Mouse (Mus musculus) splenic B cell, adult 2 months (primary cell): ENCODE data around the gene Sema3a.
"Not testable (repeated sequence)": the region's sequence is repeated elsewhere in the genome, so short reads cannot be mapped to it uniquely, and the experiment has no call there.

Source experiments
- DNase-seq: peaks from one replicate; pipeline ENCODE4 v3.0.0-alpha.2; 2011; ENCODE audit warnings: low read depth, low spot score
- H3K27me3 ChIP-seq: 2 replicates; pipeline ENCODE4 v1.6.1; 2012; ENCODE audit warnings: mild to moderate bottlenecking, low read length, moderate library complexity, mixed read lengths; ENCODE audit not compliant: control insufficient read depth, poor library complexity, insufficient read depth, severe bottlenecking
- H3K36me3 ChIP-seq: 2 replicates; pipeline ENCODE4 v1.6.1; 2012; ENCODE audit warnings: mild to moderate bottlenecking, low read length, moderate library complexity, mixed read lengths; ENCODE audit not compliant: control insufficient read depth, poor library complexity, insufficient read depth, severe bottlenecking

Sema3a gene

DNA sequence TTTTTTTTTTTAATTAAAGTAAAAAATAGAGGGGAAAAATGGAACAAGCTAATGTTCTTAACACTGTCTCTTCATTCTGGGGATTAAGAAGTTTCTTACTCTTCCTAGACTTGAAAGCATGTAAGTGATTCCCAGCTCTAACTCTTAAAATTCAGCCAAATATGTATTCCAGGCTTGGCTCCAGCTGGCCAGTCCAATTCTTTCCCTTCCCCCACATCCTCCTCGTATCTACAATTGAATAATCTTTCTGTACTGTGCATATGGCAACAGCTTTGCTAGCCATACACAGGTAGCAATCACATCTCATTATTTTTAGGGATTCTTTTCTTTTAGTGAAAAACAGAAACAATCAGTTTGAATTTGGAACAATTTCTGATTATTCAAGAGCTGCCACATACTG, 303.5 kb downstream of the Sema3a start:
- DNase-seq: no peak
- H3K36me3 ChIP-seq: no peaks in the 10 kb centered on the region
- H3K27me3 ChIP-seq: no peaks in the 10 kb centered on the region

GRCm38 (mm10) chr5:13431827-13432226, 306.6 kb downstream of the Sema3a start:
- Histone ChIP-seq H3K36me3 (no peaks in the 10 kb centered on the region), H3K27me3 (no peaks in the 10 kb centered on the region)
- no peak for DNase-seq

DNA sequence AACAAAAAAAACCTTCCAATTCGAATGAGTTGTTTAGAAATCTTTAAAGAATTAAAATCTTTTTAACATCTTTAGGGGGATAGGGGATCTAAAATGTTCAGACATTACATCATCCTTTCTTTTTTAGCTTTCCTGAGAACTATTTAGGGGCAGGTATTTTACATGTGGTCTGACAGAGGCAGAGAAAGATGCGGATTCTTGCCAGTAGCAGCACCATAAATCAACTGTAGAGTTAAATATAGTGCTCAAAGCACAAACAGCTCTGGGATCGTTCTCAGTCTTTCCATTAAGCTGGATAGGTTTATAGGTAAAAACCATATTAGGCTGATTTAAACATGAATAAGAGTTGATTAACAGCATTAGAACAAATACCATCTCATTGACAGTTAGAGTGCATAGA, 307.4 kb downstream of the Sema3a start:
- no peak for DNase-seq
- Histone ChIP-seq H3K27me3 (no peaks in the 10 kb centered on the region), H3K36me3 (no peaks in the 10 kb centered on the region)

- Histone ChIP-seq H3K27me3 (no peaks in the 10 kb centered on the region), H3K36me3 (no peaks in the 10 kb centered on the region)
- no peak for DNase-seq
Observed at GRCm38 (mm10) chr5:13433303-13433702, 308.1 kb downstream of the Sema3a start.

DNA sequence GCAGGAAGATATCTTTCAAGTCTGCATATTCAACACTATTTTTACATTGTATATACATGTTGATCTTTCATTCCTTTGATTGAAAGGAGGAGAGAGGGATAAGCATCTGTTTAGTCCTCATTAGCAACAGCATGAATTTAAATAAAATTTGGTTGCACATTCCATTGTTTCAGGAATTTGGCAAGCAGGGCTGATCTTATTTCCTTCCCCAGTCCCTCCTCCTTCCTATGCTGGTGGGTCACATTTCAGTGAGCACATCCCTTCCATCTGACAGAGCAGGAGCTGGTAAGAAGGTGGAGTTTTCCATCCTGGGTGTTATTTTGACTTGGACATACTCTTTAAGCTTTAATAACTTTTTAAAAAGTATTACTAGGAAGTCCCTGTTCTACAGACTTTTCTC, 315.9 kb downstream of the Sema3a start:
- no peaks in the 10 kb centered on the region for H3K36me3 ChIP-seq
- DNase-seq: no peak
- no peaks in the 10 kb centered on the region for H3K27me3 ChIP-seq

GRCm38 (mm10) chr5:13460182-13461001, 335.2 kb downstream of the Sema3a start:
- no peaks in the 10 kb centered on the region for H3K36me3 ChIP-seq
- no peak for DNase-seq
- H3K27me3 ChIP-seq: no peaks in the 10 kb centered on the region

GRCm38 (mm10) chr5:13468856-13469255, 343.6 kb downstream of the Sema3a start:
- no peak for DNase-seq
- Histone ChIP-seq H3K36me3 (no peaks in the 10 kb centered on the region), H3K27me3 (no peaks in the 10 kb centered on the region)

DNA sequence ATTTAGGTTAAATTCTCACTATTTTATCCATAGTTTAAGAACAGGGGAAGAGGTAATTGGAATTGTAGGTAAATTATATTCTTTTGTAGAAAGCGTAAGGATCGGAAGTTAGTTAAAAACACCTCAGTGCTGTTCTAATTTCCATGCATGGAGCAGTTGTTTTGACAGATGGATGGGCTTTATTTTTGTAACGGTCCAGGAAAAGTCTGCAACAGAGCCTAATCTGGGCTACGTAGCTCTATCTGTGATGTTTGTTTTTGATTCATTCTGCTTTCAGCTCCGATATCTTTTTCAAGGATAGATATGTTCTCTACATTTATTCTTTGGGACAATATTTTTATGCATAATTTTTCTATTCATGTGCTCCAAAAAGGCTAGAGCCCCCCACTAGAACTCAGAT, 344.2 kb downstream of the Sema3a start:
- DNase-seq: no peak
- Histone ChIP-seq H3K36me3 (no peaks in the 10 kb centered on the region), H3K27me3 (no peaks in the 10 kb centered on the region)

DNA sequence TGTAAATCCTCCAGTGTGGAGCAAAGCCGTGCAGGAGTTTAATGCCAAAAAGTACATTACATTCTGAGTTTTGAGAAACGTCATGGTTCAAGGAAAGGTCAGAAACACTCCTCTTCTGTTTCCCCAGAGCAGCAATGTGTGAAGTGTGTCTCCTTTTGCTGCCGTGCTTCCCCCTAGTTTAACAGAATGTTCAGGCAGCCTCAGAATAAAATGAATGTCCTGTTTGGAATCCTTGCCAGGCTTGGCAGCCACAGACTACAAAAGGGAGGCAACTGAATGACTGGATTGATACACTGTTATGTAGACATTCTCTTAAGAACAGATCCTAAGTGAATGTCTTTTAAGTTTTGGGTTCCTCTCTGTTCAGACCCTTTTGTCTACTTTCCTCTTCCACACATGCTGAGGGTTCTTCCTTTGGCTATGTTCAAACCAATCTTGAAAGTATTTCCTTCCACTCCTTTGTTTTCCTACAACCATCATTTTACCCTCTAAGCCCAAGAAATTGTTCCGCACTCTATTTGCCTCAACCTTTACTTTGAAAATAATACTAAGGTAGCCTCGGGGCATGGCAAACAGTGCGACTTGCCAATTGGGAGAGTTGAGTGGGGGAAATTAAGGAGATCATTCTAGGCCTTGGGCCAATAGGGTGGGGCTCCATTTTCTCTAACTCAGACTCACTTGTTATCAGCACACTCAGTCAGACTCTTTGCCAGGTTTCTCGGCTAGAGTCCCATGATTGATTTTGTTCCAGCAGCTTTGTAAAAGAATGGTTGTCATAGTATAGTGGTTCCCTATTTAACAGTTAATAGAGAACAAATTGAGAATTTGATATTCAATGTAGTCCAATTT, 345.1 kb downstream of the Sema3a start:
- H3K36me3 ChIP-seq: no peaks in the 10 kb centered on the region
- no peak for DNase-seq
- H3K27me3 ChIP-seq: no peaks in the 10 kb centered on the region

DNA sequence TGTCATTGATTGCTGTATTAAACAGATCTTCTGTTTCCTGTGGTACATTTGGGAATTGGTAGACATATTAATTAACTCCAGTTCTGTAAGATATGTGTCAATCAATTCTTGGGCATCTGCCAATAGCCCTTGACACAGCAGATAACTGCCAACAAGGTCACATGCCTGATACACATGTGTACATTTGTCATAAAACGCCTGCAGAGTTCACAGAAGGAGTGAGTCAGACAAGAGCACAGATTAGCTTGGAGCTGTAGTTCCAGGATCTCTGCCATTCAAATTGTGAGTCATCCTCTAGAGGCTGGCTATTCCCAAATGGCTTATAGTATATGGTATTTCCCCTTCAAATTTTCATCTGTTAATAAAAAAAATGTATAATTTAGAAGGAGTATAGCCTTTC, 352.4 kb downstream of the Sema3a start:
- H3K36me3 ChIP-seq: no peaks in the 10 kb centered on the region
- no peaks in the 10 kb centered on the region for H3K27me3 ChIP-seq
- DNase-seq: no peak

GRCm38 (mm10) chr5:13488671-13489070, 363.5 kb downstream of the Sema3a start:
- no peak for DNase-seq
- H3K36me3 ChIP-seq: no peaks in the 10 kb centered on the region
- no peaks in the 10 kb centered on the region for H3K27me3 ChIP-seq

DNA sequence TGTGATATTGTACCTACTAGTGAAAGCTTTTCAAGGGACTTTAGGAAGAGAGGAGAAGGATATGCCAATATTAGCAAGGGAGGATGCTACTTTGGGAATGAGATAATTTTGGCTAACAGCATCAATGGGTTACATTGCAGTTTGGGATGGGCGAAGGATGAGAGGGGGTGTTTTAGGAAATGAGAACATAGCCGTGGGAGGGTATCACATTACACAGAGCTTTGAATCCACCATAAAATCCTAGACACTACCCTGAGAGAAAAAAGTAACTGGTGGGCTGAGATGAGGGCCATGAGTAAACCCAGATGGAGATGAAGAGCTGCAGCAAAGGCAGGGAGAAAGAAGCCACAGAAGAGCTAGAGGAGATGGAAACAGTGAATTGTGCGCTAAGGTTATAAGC, 370.8 kb downstream of the Sema3a start:
- not testable (repeated sequence) for DNase-seq, H3K36me3 ChIP-seq, H3K27me3 ChIP-seq

GRCm38 (mm10) chr5:13499835-13500234, 374.6 kb downstream of the Sema3a start:
- DNase-seq: no peak
- H3K36me3 ChIP-seq: no peaks in the 10 kb centered on the region
- no peaks in the 10 kb centered on the region for H3K27me3 ChIP-seq

DNA sequence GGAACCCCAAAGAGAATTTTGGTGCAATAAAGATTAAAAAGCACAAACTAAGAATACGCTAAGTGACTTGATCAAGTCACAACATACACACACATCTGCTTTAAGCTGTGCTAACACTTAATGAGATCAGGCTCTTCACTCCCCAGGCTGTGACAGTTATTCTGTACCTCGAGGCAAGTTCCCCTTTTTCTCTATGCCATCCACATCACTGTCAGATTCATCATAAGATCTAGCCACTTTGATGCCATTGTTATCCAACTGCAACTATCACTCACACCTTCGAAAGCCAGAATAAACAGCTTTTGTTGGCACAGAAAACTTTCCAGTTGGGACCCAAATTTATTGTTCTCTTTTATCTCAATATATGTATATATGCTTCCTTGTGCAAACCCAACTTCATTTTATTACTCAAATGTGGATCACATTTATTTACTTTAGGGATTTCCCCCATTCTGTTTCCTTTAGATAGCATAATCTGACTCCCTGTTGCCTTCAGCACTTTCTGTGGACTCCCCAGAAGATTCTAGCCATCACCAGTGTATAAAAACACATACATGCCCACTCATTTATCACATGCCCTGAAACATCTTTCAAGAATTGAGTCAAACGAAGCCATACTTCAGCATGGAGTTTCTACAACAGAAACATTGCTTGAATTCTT, 380.8 kb downstream of the Sema3a start:
- Histone ChIP-seq H3K36me3 (no peaks in the 10 kb centered on the region), H3K27me3 (no peaks in the 10 kb centered on the region)
- no peak for DNase-seq

DNA sequence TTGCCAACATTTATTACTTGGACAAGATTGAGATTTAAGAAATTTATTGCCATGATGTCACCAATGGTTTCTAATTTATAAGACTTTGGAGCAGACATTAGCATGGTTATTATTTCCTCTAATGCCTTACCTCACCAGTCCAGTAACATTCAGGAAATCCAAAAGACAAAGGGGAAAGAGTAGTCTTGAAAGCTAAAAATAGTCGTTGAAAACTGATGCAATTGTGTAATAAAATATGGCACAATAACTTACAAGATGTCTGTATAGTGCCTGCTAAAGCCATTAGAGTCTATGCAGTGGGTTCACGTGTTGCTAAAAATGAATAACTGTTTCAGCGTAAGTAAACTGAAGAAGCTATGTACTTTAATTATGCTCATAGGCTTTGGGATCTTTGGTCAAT, 383.9 kb downstream of the Sema3a start:
- Histone ChIP-seq H3K27me3 (no peaks in the 10 kb centered on the region), H3K36me3 (no peaks in the 10 kb centered on the region)
- no peak for DNase-seq
